Mouse (Mus musculus) spleen, adult 2 months (tissue): ENCODE measurements around the gene Gm826.

Experiments used
- CTCF ChIP-seq: fragments of 200-500 bp; IDR thresholded peaks from 2 replicates; pipeline ENCODE4 v1.5.1; 2011; ENCODE audit warnings: mild to moderate bottlenecking, inconsistent platforms; ENCODE audit not compliant: insufficient read depth, insufficient read length, insufficient replicate concordance; ENCODE audit errors: extremely low read depth
- POLR2A ChIP-seq: fragments of 200-500 bp; IDR thresholded peaks from 2 replicates; pipeline ENCODE4 v1.6.1; 2011; ENCODE audit warnings: low read depth, low read length, inconsistent platforms

GRCm38 (mm10) chr2:160335043-160335442, 1.1 kb upstream of the Gm826 start:
- TF ChIP-seq POLR2A = no peak
- no peak for TF ChIP-seq CTCF
